22 mouse cellular contexts compared by ENCODE assay signal in the genomic region with DNA sequence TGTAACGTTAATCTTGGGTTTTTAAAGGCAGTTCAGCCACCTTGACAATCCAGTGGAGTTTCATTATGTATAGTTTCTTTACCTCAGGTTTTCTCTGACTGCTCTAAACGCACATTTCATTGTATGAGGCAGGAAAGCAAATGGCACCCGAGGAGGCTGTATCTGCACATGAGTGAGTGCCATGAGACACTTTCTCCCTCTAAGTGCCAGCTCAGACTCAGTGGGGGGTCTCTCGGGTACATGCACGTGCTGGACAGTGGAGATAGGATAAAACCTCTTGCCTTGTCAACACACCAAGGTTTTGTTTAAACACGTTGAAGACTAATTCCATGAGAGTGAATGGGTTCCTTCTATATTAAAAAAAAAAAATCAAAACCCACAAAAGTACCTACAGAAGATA.
DNase-seq lines count a peak whose midpoint lies in the region; ATAC-seq and TF ChIP-seq lines count a peak whose summit lies in the region.
"Had no signal": no experiment of that assay in that cellular context is flagged by ENCODE, and none has a peak within 500 bp of the region (broad histone marks: within the 10 kb centered on the region; RNA-seq: fewer than 3 reads in every experiment).

No protein-coding gene starts in this region.

- H3K36me3 ChIP-seq in liver, postnatal 0 days (replicated peaks; ENCODE audit: insufficient read depth, low read length) = no peaks in the 10 kb centered on the region
- H3K36me3 ChIP-seq in liver, embryonic 12.5 days = no peaks in the 10 kb centered on the region
- H3K36me3 ChIP-seq: embryonic facial prominence, embryonic 12.5 days; midbrain, embryonic 15.5 days; stomach, embryonic 15.5 days had no signal

- no peak for TF ChIP-seq EP300 in liver, postnatal 0 days (IDR thresholded peaks at IDR 0.05; ENCODE audit: low read depth)

- DNase-seq in cerebellum, adult 9-11 months = no peak
- DNase-seq in heart, adult 11 months = peak; percentile 60
- no peak for DNase-seq in heart, postnatal 10 days
- DNase-seq in liver, postnatal 0 days = peak; percentile 5
- no peak for DNase-seq in urinary bladder, postnatal 25 days (ENCODE audit: low spot score)
- DNase-seq: adrenal gland, adult 8-10 months; gastrocnemius, postnatal 36 days; kidney, adult 11 months; kidney, postnatal 4 days; lung, postnatal 4 days; right cerebral cortex, adult 18-20 months; right cerebral cortex, postnatal 4 days; thymus, postnatal 25 days had no signal

- no peak overlapping the region for H3K4me2 ChIP-seq in liver, postnatal 0 days (ENCODE audit: low read depth, low read length)
- H3K4me2 ChIP-seq in liver, embryonic 12.5 days = no peak overlapping the region
- H3K4me2 ChIP-seq: embryonic facial prominence, embryonic 12.5 days; forebrain, embryonic 13.5 days; midbrain, embryonic 15.5 days; stomach, embryonic 15.5 days had no signal

- no peak overlapping the region for H3K27ac ChIP-seq in liver, postnatal 0 days (ENCODE audit: low read depth)
- no peak overlapping the region for H3K27ac ChIP-seq in liver, embryonic 12.5 days
- H3K27ac ChIP-seq: embryonic facial prominence, embryonic 12.5 days; forebrain, embryonic 13.5 days; hindbrain, postnatal 0 days; liver, embryonic 14.5 days; midbrain, embryonic 15.5 days; stomach, embryonic 15.5 days had no signal

- H3K27me3 ChIP-seq in liver, postnatal 0 days (ENCODE audit: insufficient read depth, low read length) = no peaks in the 10 kb centered on the region
- no peaks in the 10 kb centered on the region for H3K27me3 ChIP-seq in liver, embryonic 12.5 days (replicated peaks)
- H3K27me3 ChIP-seq: embryonic facial prominence, embryonic 12.5 days; forebrain, embryonic 13.5 days; midbrain, embryonic 15.5 days; stomach, embryonic 15.5 days had no signal

- intact Hi-C loops in heart, postnatal 10 days (cut with DNase I) = no loop called here

- TF ChIP-seq CTCF in liver, postnatal 0 days (IDR thresholded peaks at IDR 0.05; ENCODE audit: low read depth) = no peak

- 73% methylated on average over 6 of the region's 6 CpGs for WGBS in liver, postnatal 0 days (ENCODE audit: insufficient replicate concordance)
- 64% methylated on average over 6 of the region's 6 CpGs for WGBS in liver, embryonic 12.5 days (ENCODE audit: insufficient replicate concordance)

- 0 out of 2 replicates have a peak, but pooled peaks have one; percentile 32 for ATAC-seq in cerebellum, adult (ENCODE audit: insufficient number of reproducible peaks, low FRiP score, low TSS enrichment)
- ATAC-seq in liver, postnatal 0 days = no peak
- no peak for ATAC-seq in liver, embryonic 12.5 days
- ATAC-seq: activated CD4-positive, CD25-positive, alpha-beta regulatory T cell, adult 4 months; forebrain, embryonic 13.5 days; hindbrain, postnatal 0 days; midbrain, embryonic 15.5 days had no signal

- no peak overlapping the region for H3K4me3 ChIP-seq in liver, postnatal 0 days (ENCODE audit: low read depth, low read length)
- H3K4me3 ChIP-seq in liver, embryonic 12.5 days = no peak overlapping the region
- H3K4me3 ChIP-seq: embryonic facial prominence, embryonic 12.5 days; forebrain, embryonic 13.5 days; midbrain, embryonic 15.5 days; stomach, embryonic 15.5 days had no signal

- no peak overlapping the region for H3K9ac ChIP-seq in liver, postnatal 0 days (replicated peaks)
- no peak overlapping the region for H3K9ac ChIP-seq in liver, embryonic 12.5 days
- H3K9ac ChIP-seq: embryonic facial prominence, embryonic 12.5 days; forebrain, embryonic 13.5 days; liver, embryonic 14.5 days; midbrain, embryonic 15.5 days; stomach, embryonic 15.5 days had no signal

- H3K9me3 ChIP-seq in liver, postnatal 0 days (ENCODE audit: low read length) = no peaks in the 10 kb centered on the region
- no peaks in the 10 kb centered on the region for H3K9me3 ChIP-seq in liver, embryonic 12.5 days (replicated peaks)
- H3K9me3 ChIP-seq: forebrain, embryonic 13.5 days; midbrain, embryonic 15.5 days; stomach, embryonic 15.5 days had no signal

- no peaks in the 10 kb centered on the region for H3K4me1 ChIP-seq in liver, postnatal 0 days (ENCODE audit: insufficient read depth)
- no peaks in the 10 kb centered on the region for H3K4me1 ChIP-seq in liver, embryonic 12.5 days
- H3K4me1 ChIP-seq: embryonic facial prominence, embryonic 12.5 days; forebrain, embryonic 13.5 days; midbrain, embryonic 15.5 days; stomach, embryonic 15.5 days had no signal

Comparison
In these comparisons a context has a peak if more than half of its experiments do, and no peak if none do; other contexts are left out.
1. DNase-seq: peak in heart, adult 11 months (single experiment) and liver, postnatal 0 days (single experiment); none in cerebellum, adult 9-11 months (single experiment), heart, postnatal 10 days (0 of 2) and urinary bladder, postnatal 25 days (single experiment).